Mouse (Mus musculus) cerebellum, postnatal 36 days (tissue): ENCODE measurements around the gene Slc12a7.
A peak's percentile ranks its signal among the peaks of the same experiment; 100 is the strongest.
"Not testable (repeated sequence)": the region's sequence is repeated elsewhere in the genome, so short reads cannot be mapped to it uniquely, and the experiment has no call there.

Experiments
- DNase-seq, 2 experiments: peaks; one replicate each; pipeline ENCODE4 v3.0.0; 2021 to 2022; ENCODE audit warnings: mixed read lengths in 2 of 2

Slc12a7 gene

DNA sequence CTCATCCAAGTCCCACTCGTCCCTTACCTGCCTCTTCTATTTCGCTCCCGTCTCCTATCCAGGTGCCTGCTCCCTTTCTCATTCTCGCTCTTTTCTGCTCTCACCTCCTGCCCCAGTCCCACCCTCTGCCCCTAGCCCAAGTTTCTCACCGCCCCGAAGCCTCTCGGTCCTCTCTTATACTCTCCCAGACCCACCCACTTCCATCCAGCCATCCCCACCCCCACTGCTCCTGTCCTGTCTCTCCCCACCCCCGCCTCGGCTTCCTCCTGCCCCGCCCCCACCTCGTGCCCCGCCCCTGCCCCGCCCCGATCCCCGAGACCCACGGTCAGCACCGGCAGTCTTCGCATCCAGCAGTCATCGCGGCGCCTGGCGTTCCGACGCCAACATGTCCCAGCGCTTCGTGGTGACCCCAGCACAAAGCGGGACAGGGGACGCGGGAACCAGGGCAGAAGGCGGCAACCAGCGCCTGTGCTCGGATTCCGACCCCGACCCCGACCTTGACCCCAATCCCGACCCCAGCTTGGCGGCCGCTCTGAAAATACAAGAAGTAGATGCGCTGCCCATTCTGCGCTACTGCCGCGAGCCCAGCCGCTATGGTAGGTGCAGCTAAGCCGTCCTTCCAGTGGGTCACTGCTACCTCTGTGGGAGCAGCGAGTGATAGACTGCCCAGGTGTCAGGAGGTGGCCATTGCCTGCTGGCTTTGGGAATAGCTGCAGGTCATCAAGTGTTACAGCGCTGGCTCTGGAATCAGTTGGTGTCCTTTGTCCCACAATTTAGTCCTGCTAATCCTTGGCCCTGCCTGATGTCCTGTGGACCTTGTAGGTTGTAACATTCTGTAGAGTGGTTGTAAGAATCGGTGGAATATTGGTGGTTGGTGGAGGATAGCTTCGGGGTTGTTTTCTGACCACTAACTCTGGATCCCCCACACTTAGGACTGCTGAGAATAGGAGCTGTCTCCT, at the start of gene Slc12a7:
Gene Slc12a7 (plus strand): TSS at position 353 of the 959 bp plus-strand sequence.
- DNase-seq: no peak

DNA sequence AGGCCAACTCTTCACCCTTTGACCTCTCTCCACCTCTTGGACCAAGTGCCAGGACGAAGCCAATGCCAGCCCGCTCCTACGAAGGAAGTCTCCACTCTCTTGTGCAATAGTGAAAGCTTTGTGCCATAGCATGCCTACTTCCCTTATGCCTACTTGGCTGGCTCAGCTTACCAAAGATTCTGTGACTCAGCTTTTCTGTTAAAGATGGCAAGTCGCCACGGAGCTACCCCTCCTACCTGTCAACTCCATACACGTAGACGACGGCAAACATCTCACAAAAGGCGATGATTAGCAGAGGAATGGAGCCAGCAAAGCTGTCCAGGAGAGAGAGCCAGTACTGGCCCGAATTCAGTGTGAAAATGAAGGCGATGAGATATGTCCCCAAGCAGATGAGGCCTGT, 49.2 kb upstream of the Slc12a7 start:
- no peak for DNase-seq

DNA sequence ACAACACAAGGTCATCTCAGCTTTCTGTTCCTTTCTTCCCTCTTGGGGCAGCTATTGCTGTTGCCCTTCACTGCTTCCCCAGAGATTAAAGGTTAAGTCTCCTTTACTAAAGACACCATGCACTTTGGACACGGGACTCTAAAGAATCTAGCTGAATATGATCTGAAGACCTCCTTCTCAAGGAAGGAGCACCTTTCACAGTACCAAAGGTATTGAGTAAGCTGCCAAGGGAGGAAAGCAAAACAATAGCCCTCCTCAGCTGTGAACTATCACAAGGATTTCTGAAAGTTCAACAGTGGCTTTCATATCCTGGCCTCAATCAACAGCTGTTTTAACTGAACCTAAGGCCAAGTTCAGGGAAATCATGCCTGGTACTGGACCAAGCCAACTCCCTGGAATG, 48.5 kb upstream of the Slc12a7 start:
- no peak for DNase-seq

DNA sequence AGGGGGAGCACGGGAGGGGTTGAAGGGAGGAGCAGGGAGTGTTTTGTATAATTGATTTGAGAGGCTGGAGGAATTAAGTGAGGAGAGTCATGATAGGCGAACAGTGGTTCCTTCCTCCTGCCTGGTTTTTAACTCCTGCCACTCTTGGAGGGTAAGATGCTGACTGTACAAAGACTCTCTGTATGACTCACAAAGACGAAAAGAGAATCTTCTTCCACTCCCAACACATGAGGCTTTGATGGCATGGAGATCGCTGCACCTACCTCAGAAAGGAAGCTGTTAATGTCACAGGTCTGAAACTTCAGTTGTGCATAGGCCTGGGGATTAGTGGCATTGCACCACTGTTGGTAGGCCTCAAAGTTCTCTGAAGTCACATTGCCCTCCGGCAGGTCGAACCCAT, 47.4 kb upstream of the Slc12a7 start:
- no peak for DNase-seq

DNA sequence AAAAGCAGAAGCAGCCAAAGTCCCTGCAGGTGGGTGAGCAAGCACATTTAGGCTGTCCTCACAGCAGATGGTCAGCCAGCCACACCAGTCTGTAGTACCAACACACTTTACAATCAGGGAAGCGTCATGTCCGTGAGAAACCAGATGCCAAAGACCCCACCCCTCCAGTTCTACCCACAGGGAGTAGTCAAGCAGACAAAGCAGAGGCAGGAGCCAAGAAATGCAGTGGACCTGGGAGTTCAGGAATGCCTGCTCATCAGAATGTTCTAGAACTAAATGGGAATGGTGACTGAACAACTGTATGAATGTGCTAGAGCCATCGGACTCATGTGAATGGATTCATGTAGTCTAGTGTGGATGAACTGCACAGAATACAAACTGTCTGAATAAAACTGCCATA, 45.3 kb upstream of the Slc12a7 start:
- no peak for DNase-seq

DNA sequence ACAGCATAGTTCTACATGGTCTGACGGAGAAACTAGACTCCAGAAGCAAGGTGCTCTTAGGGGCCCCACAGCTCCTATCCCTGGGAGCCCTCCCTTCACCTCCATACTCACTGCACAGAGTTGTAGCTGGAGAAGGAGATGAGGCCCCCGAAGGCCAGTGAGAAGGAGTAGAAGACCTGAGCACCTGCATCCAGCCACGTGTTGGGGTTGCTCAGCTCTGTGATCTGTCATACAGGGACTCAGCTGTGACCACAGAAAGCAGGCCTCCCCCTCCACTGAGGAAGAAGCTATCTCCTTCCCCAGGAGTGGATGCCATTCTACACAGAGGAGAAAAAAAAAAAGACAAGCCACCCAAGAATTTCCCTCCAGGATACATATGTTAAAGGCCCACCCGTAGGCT, 44.0 kb upstream of the Slc12a7 start:
- no peak for DNase-seq

DNA sequence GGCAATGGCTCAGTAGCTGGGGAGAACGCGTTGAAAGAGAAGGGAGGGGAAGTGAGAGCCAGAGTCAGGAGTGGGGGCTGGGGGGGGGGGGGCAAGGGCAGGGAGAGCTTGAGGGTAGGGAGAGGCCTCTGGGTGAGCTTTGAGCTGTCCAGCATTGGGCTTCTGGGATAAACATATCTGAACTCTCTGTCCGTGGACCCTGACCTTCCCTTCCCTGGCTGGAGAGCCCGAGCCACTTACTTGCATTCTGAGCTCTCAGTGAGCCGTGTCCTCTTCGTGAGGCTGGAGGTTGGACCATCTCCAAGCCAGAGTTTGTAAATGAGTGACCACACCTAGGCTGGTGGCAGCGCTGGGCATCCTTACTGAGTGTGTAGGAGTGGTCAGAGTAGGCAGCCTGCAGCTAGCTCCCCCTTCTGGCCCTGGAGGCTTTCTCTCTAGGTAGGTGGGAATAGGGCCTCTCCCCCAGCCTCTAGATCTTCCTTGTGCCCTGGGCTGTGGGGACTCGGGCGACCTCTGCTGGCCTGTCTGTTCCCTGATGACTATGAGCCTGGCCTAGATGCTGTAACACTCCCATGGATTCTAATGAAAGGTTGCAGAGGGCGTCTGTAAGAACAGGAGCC, 40.5 kb upstream of the Slc12a7 start:
- DNase-seq: peak; percentile 30 to 36

DNA sequence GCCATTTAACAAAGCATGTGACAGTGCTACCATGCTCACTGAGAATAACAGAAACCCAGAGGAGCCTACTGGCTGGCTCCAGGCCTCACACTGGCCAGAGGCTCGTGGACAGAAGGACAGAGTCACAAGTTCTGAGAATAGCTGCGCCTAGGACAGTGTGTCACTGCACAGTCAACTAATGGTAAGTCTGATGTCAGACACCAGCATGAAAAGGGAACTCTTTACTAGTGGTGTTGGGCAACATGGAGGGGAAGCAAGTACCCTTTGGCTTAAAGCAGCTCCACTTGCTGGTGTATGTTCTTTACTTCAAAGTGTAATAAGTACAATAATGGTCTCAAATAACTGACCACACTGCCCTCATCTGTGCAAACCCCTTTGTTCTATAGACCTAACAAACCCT, 39.6 kb upstream of the Slc12a7 start:
- no peak for DNase-seq

DNA sequence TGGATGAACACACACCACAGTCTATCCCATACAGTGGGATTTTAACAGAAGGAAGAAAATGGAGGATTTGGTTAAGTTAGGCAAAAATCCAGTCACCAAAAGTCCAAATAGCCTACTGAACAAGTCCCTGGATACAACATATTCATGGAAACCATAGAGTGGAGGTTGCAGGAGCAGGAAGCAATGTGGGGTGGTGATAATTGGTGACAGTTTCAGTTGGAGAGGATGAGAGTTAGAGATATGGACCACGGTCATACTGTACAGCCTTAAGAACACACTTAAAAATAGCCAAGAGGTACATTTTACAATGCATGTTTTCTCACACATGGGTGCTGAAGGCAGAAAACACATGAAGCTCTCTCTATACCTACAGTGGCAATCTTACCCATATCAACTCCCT, 37.9 kb upstream of the Slc12a7 start:
- no peak for DNase-seq

DNA sequence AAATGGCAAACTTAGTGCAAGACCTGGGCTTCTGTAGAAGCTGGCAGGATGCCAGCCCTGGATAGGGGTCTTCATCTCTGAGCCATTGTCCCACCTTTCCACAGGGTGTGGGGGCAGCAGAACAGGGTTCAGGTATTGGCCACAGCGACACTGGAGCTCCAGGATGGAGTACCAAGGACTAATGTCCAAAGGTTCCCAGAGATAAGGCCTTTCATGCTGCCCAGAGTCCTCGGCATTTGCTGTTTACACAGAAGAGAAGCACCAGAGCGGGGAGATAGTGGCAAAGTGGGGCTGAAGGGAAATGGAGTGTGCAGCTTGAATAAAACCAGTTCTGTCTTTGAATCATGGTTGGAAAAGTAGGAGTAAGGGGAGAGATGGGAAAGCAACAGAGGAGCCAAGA, 36.4 kb upstream of the Slc12a7 start:
- no peak for DNase-seq

DNA sequence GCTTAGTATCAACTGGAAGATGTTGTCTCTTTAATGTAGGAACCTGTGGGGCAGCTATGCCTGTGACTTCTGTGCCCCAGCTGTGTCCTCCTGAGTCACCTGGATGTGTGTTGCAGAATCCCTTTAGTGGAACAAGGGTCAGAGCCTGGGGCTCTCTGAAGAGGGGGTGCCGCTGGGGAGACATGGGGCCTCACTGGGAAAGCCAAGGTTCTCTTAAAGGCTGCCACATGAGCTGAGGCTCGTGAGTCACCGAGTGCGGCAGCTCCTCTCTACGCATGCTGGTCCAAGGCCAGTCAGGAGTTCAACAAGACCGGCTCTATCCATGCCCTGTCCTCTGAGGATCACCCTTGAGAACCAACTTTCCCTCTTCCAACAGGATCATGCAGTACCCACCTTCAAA, 33.2 kb upstream of the Slc12a7 start:
- DNase-seq: no peak

DNA sequence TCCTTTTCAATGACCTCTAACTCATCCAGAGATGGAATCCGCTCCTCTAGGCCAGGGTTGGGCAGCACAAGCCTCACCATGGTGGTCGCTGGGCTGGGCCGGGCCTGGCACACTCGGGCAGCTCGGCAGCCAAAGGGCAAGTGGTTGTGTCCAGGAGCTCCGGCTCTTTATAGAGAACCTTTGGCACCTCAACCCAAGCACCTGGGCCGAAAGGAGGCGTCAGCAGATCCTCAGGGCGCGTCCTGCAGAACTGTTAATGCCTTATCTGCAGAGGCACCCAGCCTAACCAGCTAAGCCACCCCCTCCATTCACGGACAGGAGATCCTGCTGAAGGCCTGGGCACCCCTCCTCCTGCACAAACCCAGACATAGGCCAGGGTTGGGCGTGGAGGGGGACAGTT, 32.3 kb upstream of the Slc12a7 start:
- no peak for DNase-seq

DNA sequence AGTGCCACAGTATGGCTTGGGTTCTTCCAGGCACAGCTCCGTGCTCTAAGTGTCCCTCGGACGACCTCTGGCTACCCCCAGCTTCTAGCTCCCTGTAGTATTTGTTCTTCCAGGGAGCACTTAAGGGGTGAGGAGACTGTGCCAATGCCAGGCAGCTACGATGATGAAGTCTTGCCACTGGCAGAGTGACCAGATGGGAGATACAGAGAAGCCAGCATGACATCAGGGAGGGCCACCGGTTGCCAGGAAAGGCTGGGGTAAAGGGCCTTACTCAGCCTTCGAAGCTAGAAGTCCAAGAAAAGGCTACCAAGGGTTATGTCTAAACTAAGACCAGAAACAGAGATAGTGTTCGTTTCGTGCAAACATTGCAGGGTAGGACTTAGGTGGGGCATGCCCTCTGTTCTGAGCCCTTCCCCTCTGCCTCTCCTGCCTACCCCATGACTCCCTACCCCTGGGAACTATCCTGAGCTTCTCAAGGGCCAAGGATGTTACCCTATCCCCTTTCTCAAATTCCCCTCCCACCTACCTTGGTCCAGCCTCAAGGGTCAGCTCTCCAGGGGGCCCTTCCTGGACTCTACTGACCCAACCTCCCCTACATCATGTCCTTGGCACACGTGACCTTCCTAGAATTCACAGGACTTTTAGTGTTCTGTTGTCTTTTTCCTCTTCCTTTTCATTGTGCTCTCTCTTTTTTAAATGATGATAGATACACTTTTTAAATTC, 31.6 kb upstream of the Slc12a7 start:
- DNase-seq: peak; percentile 9 to 10

DNA sequence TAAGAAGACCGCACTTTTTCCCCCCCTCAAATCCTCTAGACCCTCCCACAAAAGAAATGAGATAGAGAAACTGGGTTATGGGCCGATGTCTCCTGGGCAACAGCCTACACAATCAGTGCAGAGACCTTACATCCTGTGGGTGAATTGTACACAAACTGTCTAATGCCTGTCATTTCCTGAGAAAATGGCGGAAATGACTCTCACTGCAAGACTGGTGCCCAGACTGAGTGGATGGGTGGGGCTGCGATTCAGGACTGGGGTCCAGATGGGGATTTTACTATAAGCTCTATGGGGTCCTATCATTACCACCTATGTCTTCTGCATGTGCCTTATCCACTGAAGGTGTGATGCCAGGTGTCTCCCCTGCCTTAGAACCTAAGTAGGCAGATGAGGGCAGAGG, 30.1 kb upstream of the Slc12a7 start:
- no peak for DNase-seq

DNA sequence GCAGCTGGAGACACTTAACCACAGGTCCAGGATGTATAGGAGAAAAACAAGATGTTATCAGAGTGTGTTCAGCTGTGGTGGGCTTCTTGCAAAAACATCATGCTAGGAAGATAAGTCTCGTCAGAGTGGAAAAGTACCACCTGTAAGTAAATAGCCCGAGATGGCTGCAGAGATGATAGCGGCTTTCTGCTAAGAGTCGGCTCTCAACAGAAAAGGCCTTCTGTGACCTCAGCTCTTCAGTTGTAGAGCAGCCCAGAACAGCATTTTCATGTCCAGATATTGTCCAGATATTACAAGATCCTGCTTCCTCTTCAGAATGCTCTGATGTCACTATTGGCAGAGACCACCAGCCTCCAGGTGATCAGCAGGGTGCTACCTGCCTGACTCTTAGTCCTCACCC, 29.4 kb upstream of the Slc12a7 start:
- DNase-seq: not testable (repeated sequence)

DNA sequence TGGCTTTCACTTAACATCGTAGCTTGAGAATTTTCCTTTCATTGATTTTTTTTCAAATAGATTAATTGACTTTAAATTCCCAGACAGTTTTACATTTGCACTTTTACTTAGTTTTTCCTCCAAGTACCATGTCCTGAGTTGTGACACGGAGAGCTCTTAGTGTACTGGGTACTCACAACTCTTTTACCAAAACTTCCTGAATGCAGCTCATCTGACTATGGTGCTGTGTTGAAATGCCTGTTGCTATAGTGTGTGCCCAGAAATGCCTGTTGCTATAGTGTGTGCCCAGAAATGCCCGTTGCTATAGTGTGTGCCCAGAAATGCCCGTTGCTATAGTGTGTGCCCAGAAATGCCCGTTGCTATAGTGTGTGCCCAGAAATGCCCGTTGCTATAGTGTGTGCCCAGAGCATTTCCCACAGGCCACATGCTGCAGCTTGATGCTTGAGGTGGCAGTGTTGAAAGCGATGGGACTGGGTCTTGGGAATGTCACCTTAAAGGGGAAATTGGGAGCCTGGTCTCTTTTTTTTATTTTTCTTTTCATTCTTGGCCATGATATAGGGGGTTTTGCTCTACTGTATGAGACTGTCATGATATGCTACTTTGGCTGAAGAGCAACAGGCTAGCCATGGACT, 28.1 kb upstream of the Slc12a7 start, which contains the start of gene Slc6a19:
Gene Slc6a19 (minus strand): TSS at position 172 of the 632 bp plus-strand sequence.
- DNase-seq: no peak

DNA sequence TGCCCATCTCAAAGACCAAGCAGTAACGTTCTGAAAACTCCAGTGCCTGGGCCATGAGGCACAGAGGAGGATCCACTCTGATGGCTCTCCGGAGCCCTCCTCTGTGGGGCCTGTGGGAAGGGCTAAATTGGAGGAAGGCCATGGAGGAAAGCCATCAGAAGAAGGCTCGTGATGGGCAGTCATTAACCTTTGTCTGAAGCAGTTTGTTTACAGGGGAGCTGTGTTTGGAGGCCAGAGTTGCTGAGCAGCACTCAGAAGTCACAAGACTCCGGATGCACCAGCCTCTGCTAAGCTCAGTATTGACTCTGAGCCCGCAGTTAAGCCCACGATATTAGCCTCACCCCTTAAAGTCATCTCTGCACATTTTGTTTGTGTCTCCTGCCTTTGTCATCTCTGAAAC, 23.4 kb upstream of the Slc12a7 start:
- no peak for DNase-seq

DNA sequence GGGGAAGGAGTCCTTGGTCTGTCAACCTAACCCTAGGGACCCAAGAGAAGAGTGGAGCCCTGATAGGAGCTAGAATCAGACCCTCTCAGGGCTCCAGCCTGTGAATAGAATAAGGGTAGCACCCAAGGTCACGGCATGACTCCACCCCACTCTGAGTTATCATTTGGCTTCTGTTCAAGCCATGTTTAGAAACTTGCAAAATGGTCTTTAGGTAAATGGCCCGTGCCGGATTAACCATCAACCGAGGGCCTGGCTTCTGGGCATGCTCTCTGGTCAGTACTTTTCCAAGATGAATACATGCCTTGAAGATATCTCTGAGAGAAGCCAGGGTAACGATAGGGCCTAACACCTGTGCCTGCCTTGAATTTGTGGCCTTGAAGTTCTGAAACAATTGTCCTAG, 21.7 kb upstream of the Slc12a7 start:
- DNase-seq: no peak

DNA sequence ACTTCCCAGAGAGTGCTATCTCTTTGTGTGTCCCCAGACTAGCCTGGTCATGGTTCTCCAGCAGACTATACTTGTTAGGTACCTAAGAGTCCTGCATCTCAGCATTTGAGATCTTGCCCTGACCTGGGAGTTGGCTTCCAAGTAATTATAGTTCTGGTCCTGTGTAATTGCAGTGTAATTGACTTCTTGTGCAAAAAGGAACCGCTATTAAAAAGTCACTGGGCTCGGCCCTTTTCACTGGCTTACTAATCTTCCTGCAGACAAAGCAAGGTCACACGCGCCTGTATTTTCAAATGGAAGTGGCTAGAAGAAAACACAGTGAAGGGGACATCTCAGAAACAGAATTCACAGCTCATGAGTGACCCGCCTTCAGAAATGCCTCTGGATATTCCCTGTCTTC, 21.1 kb upstream of the Slc12a7 start:
- no peak for DNase-seq

DNA sequence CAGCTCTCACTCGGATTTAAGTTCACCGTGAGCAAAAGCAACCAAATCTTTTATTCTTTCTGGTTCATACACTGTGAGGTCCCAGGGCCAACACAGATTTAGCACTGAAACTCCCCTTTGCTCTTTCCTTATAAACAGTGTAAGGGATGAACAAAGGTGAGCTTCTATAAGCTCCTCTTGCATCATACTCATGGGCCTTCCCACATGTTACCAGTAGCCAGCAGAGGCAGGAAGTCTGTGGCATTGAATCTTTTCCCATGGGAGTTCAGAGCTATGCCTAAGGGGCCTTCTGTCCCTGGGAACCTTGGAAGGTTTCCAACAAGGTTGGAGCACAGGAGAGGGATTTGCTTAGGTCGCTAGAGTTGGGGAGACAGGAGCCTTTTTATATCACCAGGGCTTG, 20.7 kb upstream of the Slc12a7 start:
- no peak for DNase-seq

DNA sequence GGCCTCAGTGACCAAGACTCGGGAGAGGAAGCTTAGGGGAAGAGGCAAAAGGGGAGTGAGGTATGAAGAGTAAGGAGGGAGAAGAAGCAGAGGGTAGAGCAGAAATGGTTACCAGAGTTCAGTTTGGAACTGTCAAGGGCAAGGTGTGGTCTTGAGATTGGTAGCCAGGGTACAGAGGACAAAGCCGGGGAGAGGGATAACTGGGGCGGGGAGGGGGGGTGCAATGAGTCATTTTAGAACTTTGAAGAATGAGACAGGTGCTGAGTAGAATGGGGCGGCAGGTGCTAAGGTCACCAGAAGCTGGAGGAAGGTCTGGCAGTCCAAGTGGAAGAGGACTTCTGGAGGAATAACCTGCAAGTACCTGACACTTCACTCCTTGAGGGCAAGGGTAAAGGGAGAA, 19.7 kb upstream of the Slc12a7 start:
- no peak for DNase-seq

DNA sequence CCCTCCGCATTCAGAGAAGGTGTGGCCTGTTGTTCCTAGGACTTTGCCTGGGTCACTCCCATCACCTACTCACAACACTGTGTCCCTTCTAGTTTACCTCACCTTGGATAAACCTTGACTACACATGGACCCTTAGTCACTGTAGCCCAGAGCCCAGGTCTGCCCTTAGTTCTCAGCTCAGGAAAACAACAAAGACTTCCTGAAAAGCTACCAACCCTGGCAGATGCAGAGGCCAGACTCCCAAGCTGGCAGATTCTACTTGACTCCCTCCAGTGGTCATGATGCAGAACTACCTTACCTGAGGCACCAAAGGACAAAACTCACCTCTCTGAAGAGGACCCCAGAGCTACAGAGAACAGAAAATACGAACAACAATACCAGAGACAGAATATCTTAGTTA, 18.9 kb upstream of the Slc12a7 start:
- no peak for DNase-seq

DNA sequence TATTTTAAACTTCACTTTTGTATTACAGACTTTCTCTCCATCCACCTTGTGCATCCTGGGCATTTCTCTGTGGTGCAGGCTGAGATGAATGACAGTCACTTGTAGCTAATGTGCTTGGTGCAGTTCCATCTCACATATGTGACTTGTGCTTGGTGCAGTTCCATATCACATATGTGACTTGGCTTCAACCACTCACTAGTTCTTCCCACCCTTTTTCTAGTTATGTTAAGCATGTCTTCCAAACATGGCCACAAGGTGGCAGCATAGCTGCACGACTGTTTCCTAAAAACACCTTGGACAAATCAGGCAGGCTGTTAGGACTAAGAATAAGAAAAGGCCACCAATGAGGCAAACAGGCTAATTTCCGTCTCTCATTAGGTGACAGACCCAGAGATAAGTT, 14.7 kb upstream of the Slc12a7 start:
- DNase-seq: peak; percentile 70 to 84
